Mouse (Mus musculus) testis, adult 2 months (tissue): ENCODE measurements around the gene Nhlrc3.

Source experiments
- CTCF ChIP-seq: fragments of 200-500 bp; IDR thresholded peaks from 2 replicates; pipeline ENCODE4 v1.5.1; 2012; ENCODE audit warnings: low read depth, mild to moderate bottlenecking, inconsistent platforms, low read length, moderate library complexity; ENCODE audit not compliant: control insufficient read depth, insufficient read depth, insufficient replicate concordance
- POLR2A ChIP-seq: fragments of 200-500 bp; IDR thresholded peaks from 2 replicates; pipeline ENCODE4 v1.6.1; 2012; ENCODE audit warnings: low read depth, mild to moderate bottlenecking, inconsistent platforms, low read length, moderate library complexity; ENCODE audit not compliant: control insufficient read depth

GRCm38 (mm10) chr3:53474179-53474578 lies 11.0 kb upstream of the Nhlrc3 start:
- TF ChIP-seq CTCF (no peak), POLR2A (no peak)
